Comparison of ENCODE assay signal across 7 mouse cellular contexts in the genomic region with DNA sequence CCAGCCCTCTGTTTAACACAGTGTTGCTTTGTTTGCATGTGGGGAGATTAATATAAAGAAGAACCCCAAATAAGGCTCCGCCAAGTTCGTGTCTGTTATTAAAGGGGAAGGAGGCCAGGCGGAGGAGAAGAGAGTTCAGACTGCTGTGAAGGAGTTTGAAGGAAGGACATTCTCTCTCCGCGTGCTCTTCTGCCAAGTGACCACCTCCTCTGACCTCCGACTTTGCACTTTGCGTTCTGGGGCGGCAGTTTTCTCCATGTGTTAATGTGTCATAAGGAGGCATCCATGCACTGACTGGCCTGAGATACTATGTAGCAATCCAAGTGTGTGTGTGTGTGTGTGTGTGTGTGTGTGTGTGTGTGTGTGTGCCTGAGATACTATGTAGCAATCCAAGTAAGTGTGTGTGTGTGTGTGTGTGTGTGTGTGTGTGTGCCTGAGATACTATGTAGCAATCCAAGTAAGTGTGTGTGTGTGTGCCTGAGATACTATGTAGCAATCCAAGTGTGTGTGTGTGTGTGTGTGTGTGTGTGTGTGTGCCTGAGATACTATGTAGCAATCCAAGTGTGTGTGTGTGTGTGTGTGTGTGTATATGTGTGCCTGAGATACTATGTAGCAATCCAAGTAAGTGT. TPM values are rescaled to one million over a fixed set of nuclear protein-coding genes. Genes with fewer than 3 reads are reported as not detected.
DNase-seq lines count a peak whose midpoint lies in the region; ATAC-seq lines count a peak whose summit lies in the region.
"Not testable (repeated sequence)": the region's sequence is repeated elsewhere in the genome, so short reads cannot be mapped to it uniquely, and the experiment has no call there.

No protein-coding gene starts in this region.

- H3K9me3 ChIP-seq in hindbrain, embryonic 15.5 days; kidney, embryonic 15.5 days (replicated peaks); liver, embryonic 13.5 days (replicated peaks); midbrain, embryonic 10.5 days (replicated peaks); stomach, embryonic 14.5 days (ENCODE audit: control insufficient read depth, low read depth, low read length): not testable (repeated sequence)

- ATAC-seq in common myeloid progenitor, adult 5-6 weeks (replicated peaks; ENCODE audit: low read depth, poor library complexity, severe bottlenecking): 0 out of 2 replicates have a peak, but pooled peaks have one; percentile 11
- ATAC-seq in granulocyte monocyte progenitor cell, adult 5-6 weeks (replicated peaks; ENCODE audit: poor library complexity, severe bottlenecking): peak; percentile 61
- ATAC-seq in hindbrain, embryonic 15.5 days (ENCODE audit: low FRiP score, low read depth); kidney, embryonic 15.5 days (replicated peaks; ENCODE audit: low FRiP score); liver, embryonic 13.5 days (ENCODE audit: low read depth); stomach, embryonic 14.5 days (ENCODE audit: insufficient number of reproducible peaks, insufficient read depth, low FRiP score, low read depth): not testable (repeated sequence)

- not testable (repeated sequence) for H3K9ac ChIP-seq in hindbrain, embryonic 15.5 days; kidney, embryonic 15.5 days; liver, embryonic 13.5 days; stomach, embryonic 14.5 days (replicated peaks; ENCODE audit: low read depth, low read length)

- WGBS in hindbrain, embryonic 15.5 days: 26% methylated on average over 8 of the region's 8 CpGs
- 34% methylated on average over 8 of the region's 8 CpGs for WGBS in kidney, embryonic 15.5 days
- 59% methylated on average over 8 of the region's 8 CpGs for WGBS in liver, embryonic 13.5 days (ENCODE audit: insufficient replicate concordance)
- WGBS in midbrain, embryonic 10.5 days: 44% methylated on average over 8 of the region's 8 CpGs
- 25% methylated on average over 8 of the region's 8 CpGs for WGBS in stomach, embryonic 14.5 days

- not testable (repeated sequence) for DNase-seq in liver, embryonic 13.5 days; midbrain, embryonic 10.5 days (ENCODE audit: low spot score)

- H3K27ac ChIP-seq in hindbrain, embryonic 15.5 days (replicated peaks): 0 out of 2 replicates have a peak overlapping the region, but pooled peaks have one; percentile 2
- peak overlapping the region; percentile 91 for H3K27ac ChIP-seq in kidney, embryonic 15.5 days
- peak overlapping the region; percentile 8; the same call in 1 of the 2 replicates for H3K27ac ChIP-seq in liver, embryonic 13.5 days
- peak overlapping the region; percentile 74 for H3K27ac ChIP-seq in midbrain, embryonic 10.5 days (replicated peaks)
- H3K27ac ChIP-seq in stomach, embryonic 14.5 days (ENCODE audit: low read length): peak overlapping the region; percentile 39; the same call in 1 of the 2 replicates

- H3K4me2 ChIP-seq in hindbrain, embryonic 15.5 days: peak overlapping the region; percentile 2; the same call in 1 of the 2 replicates
- H3K4me2 ChIP-seq in kidney, embryonic 15.5 days: peak overlapping the region; percentile 8; the same call in 1 of the 2 replicates
- not testable (repeated sequence) for H3K4me2 ChIP-seq in liver, embryonic 13.5 days
- peak overlapping the region; percentile 13 for H3K4me2 ChIP-seq in stomach, embryonic 14.5 days (replicated peaks; ENCODE audit: low read depth, low read length)

- H3K4me1 ChIP-seq in hindbrain, embryonic 15.5 days (replicated peaks): peaks cover 37% of the 10 kb centered on the region
- H3K4me1 ChIP-seq in kidney, embryonic 15.5 days: peaks cover 67% of the 10 kb centered on the region
- H3K4me1 ChIP-seq in liver, embryonic 13.5 days (replicated peaks): peaks cover 25% of the 10 kb centered on the region
- H3K4me1 ChIP-seq in midbrain, embryonic 10.5 days: peaks cover 51% of the 10 kb centered on the region
- peaks cover 31% of the 10 kb centered on the region for H3K4me1 ChIP-seq in stomach, embryonic 14.5 days (ENCODE audit: control insufficient read depth, insufficient read depth, low read length)

- not testable (repeated sequence) for H3K36me3 ChIP-seq in hindbrain, embryonic 15.5 days; kidney, embryonic 15.5 days; liver, embryonic 13.5 days; midbrain, embryonic 10.5 days; stomach, embryonic 14.5 days (ENCODE audit: control insufficient read depth, insufficient read depth, low read length)

- H3K4me3 ChIP-seq in hindbrain, embryonic 15.5 days; kidney, embryonic 15.5 days (replicated peaks); liver, embryonic 13.5 days (replicated peaks); stomach, embryonic 14.5 days (ENCODE audit: low read depth, low read length): not testable (repeated sequence)
- peak overlapping the region; percentile 33 for H3K4me3 ChIP-seq in midbrain, embryonic 10.5 days

- not testable (repeated sequence) for H3K27me3 ChIP-seq in hindbrain, embryonic 15.5 days; kidney, embryonic 15.5 days; liver, embryonic 13.5 days; stomach, embryonic 14.5 days (ENCODE audit: control insufficient read depth, insufficient read depth, low read length)
- peaks cover 20% of the 10 kb centered on the region; the same call in 1 of the 2 replicates for H3K27me3 ChIP-seq in midbrain, embryonic 10.5 days (ENCODE audit: low read depth, poor library complexity, severe bottlenecking)

RNA-seq across cellular contexts. Expression of a gene that starts 37.5 kb away (rescaled TPM):
- 23.7 and 32.2 TPM in 2 replicates for total RNA-seq in common myeloid progenitor, adult 5-6 weeks (2017)
- total RNA-seq in granulocyte monocyte progenitor cell, adult 5-6 weeks (2014; fragmentation: Nextera tagmentation): 25.3 and 28.8 TPM in 2 replicates
- total RNA-seq in granulocyte monocyte progenitor cell, adult 5-6 weeks (2017): 28.7 and 30.9 TPM in 2 replicates
- 28.6 and 30.1 TPM in 2 replicates for polyA plus RNA-seq in hindbrain, embryonic 15.5 days (2015; fragmentation: Nextera tagmentation; extraction: Ambion mirVana)
- polyA plus RNA-seq in kidney, embryonic 15.5 days (2015; fragmentation: Nextera tagmentation; extraction: Ambion mirVana): 54.0 and 54.5 TPM in 2 replicates
- polyA plus RNA-seq in liver, embryonic 13.5 days (2015; fragmentation: Nextera tagmentation; extraction: Ambion mirVana): 7.8 and 10.6 TPM in 2 replicates
- polyA plus RNA-seq in midbrain, embryonic 10.5 days (2016; fragmentation: Nextera tagmentation; extraction: Ambion mirVana): 30.0 and 33.6 TPM in 2 replicates
- polyA plus RNA-seq in stomach, embryonic 14.5 days (2014; fragmentation: Nextera tagmentation; extraction: Ambion mirVana): 46.4 and 52.9 TPM in 2 replicates

Comparison
In these comparisons a context has a peak if more than half of its experiments do, and no peak if none do; other contexts are left out.
1. H3K27ac ChIP-seq: peak in every context shown above with its lines; median percentile 91 in kidney, embryonic 15.5 days; 74 in midbrain, embryonic 10.5 days; 39 in stomach, embryonic 14.5 days; 8 in liver, embryonic 13.5 days; 2 in hindbrain, embryonic 15.5 days.